Mouse (Mus musculus): ENCODE measurements around the gene Dlec1. TPM values are rescaled to one million over a fixed set of nuclear protein-coding genes. Genes with fewer than 3 reads are reported as not detected.

Dlec1 gene
- 1.7 and 1.8 TPM in 2 replicates for polyA plus RNA-seq (2012; rRNA removed)

DNA sequence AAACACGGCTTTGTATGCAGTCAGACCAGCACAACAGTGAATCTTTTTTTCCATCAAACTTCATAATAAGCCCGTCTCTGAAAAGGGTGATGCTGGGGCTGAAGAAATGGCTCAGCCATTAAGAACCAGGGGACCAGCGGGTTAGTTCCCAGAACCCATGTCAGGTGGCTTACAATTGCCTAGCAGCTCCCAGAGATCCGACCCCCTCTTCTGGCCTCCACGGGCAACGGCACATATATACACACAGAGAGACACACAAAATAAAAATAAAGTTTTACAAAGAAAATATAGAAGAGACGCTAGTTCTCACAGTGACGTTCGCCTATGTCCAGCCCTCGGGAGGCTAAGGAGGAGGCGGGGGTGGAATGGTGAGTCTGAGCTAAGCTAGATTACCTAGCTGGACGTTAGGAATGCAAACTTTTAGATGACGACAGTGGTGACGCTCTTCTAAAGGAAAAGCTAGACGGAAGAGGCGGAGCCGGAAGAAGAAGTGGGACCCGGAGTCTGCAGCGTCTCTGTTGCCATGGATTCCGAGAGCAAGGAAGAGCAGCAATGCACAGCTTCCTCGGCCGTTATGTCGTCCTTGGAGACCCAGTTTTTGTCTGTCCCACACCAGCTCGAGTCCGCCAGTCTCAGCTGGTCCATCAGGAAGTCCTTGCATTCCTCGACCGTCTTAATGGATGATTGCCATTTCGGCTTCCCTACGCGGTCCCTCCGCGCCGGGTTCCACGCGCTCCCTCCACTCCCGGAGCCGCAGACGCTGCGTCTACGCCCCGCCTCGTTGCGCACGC, at the start of gene Dlec1:
Gene Dlec1, plus strand, starts transcription at position 487 of the 791 bp plus-strand sequence.

GRCm38 (mm10) chr9:119093419-119094295, 8.6 kb upstream of the Dlec1 start, which contains the start of gene Plcd1:
Plcd1 (minus strand) TSS chr9:119093502.

DNA sequence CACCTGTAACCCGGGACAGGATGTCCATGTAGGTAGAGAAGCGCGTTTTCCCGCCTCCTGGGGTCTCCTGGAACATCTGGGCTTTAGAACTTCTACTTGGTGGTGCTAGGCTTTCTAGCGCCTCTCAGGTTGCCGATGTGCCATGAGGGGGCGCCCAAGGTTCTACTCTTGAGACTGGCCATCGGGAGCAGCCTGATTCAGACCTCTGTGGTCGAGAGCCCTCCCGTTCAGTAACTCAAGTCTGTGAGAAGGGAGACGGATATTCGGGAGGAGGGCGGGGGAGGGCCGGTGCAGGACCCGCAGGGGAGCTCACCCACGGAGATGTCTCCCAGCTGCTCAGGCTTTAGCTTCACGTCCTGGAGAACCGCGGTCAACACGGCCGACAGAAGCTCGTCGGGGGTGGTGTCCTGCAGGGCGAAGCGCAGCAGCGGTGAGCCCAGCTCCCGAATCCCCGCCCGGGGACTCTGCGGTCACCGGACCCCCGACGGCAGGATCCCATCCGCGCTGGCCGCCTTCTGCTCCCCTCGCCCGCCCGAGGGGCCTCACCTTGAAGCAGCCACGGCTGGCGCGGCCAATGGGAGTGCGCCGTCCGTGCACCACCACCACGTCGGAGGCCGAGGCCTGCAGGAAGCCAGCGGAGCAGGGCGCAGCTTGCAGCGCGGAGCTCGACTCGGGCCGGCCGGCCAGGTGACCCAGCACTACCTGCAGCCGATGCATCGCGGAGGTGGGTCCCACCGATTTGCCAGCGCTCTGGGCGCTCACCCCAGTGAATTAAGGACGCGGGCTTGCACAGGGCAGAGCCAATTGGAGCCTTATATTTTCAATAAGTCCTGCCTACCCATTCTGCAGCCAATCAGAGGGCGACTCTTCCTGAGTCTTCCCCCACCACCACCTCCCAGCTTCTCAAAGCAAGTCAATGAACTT, 54.3 kb downstream of the Dlec1 start, which contains the start of gene Acaa1b:
Gene Acaa1b, minus strand, starts transcription at position 816 of the 924 bp plus-strand sequence.

DNA sequence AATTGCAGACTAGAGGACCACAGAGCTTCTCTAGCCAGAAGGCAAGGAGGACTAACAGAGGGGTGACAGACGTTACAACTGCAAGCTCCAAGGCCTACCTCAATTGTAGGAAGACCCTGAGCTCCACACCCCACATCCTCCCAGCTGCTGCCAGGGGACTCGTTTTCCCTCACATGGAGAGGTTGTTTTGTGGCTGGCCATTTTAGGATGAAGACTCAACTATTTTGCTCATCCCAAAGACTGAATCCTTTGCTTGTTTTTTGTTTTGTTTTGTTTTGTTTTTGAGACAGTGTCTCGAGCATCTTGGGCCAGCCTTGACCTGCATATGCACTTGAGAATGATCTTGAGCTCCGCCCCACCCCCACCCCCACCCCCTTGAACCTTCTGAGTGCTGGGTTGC, 56.6 kb downstream of the Dlec1 start, which contains the start of gene Gm47289:
Gene Gm47289, plus strand, starts transcription at position 301 of the 400 bp plus-strand sequence.

Other genes with a start within 250 kb of the Dlec1 start
- gene Ctdspl, start 176.0 kb upstream of the Dlec1 start, polyA plus RNA-seq (2012; rRNA removed) = 14.2 and 14.7 TPM in 2 replicates
- 3.3 and 4.2 TPM in 2 replicates for gene Vill, start 49.7 kb upstream of the Dlec1 start, polyA plus RNA-seq (2012; rRNA removed)
- gene Plcd1, start 9.0 kb upstream of the Dlec1 start, polyA plus RNA-seq (2012; rRNA removed) = 19.6 and 21.8 TPM in 2 replicates
- gene Acaa1b, start 54.6 kb downstream of the Dlec1 start, polyA plus RNA-seq (2012; rRNA removed) = 2.4 and 3.0 TPM in 2 replicates
- gene Gm47289, start 56.7 kb downstream of the Dlec1 start, polyA plus RNA-seq (2012; rRNA removed) = not detected in 2 replicates
- gene Slc22a13, start 106.6 kb downstream of the Dlec1 start, polyA plus RNA-seq (2012; rRNA removed) = 0.06 and 0.08 TPM in 2 replicates
- 64.4 and 64.6 TPM in 2 replicates for gene Oxsr1, start 219.9 kb downstream of the Dlec1 start, polyA plus RNA-seq (2012; rRNA removed)
- 147 and 151 TPM in 2 replicates for gene Acaa1a, start 237.2 kb downstream of the Dlec1 start, polyA plus RNA-seq (2012; rRNA removed)
- gene Myd88, start 238.9 kb downstream of the Dlec1 start, polyA plus RNA-seq (2012; rRNA removed) = 3.7 and 3.9 TPM in 2 replicates